ENCODE assay signal across 9 mouse cellular contexts in genomic region chr7:45477003-45477402, GRCm38 (mm10). TPM values are rescaled to one million over a fixed set of nuclear protein-coding genes. Genes with fewer than 3 reads are reported as not detected.
DNase-seq lines count a peak whose midpoint lies in the region; ATAC-seq lines count a peak whose summit lies in the region.
"Had no signal": no experiment of that assay in that cellular context is flagged by ENCODE, and none has a peak within 500 bp of the region (broad histone marks: within the 10 kb centered on the region; RNA-seq: fewer than 3 reads in every experiment).

No protein-coding gene starts in this region.

- DNase-seq in kidney, adult 18-20 months = peak; percentile 63
- no peak for DNase-seq in kidney, adult 11 months
- DNase-seq in CD4-positive helper T cell, adult 2 months (ENCODE audit: low read depth, low spot score) = peak; percentile 68
- peak; percentile 87 for DNase-seq in NIH3T3 (ENCODE audit: low read depth)
- DNase-seq in left cerebral cortex, postnatal 25 days (ENCODE audit: low spot score in 2 of 2) = peak; percentile 64 to 79
- peak; percentile 42 for DNase-seq in neural tube, embryonic 11.5 days (ENCODE audit: low spot score)
- DNase-seq in ovary, postnatal 10 days (ENCODE audit: low spot score) = no peak

- H3K36me3 ChIP-seq in neural tube, embryonic 11.5 days (ENCODE audit: control insufficient read depth, insufficient read depth, low read length) = no peaks in the 10 kb centered on the region

- peak; percentile 84 for ATAC-seq in erythroid progenitor cell, adult 5-6 weeks (replicated peaks; ENCODE audit: low FRiP score, poor library complexity, severe bottlenecking)
- no peak for ATAC-seq in neural tube, embryonic 11.5 days (ENCODE audit: insufficient read depth, low FRiP score, low TSS enrichment)

- no peak overlapping the region for H3K27ac ChIP-seq in neural tube, embryonic 11.5 days (ENCODE audit: low read depth, low read length)

- 15% methylated on average over 3 of the region's 3 CpGs for WGBS in neural tube, embryonic 11.5 days

- no peaks in the 10 kb centered on the region for H3K27me3 ChIP-seq in neural tube, embryonic 11.5 days (ENCODE audit: control insufficient read depth, insufficient read depth, low read length)

- H3K9me3 ChIP-seq in neural tube, embryonic 11.5 days (ENCODE audit: control insufficient read depth, low read length) = no peaks in the 10 kb centered on the region

- no peaks in the 10 kb centered on the region for H3K4me1 ChIP-seq in neural tube, embryonic 11.5 days (ENCODE audit: control insufficient read depth, insufficient read depth, low read length)

- intact Hi-C loops in left cerebral cortex, postnatal 25 days (cut with DNase I) = loop anchor here (2.0 to 5.0 kb wide), 2 partner anchors 45 to 84 kb away; no protein-coding TSS in a partner anchor

- H3K4me2 ChIP-seq in neural tube, embryonic 11.5 days (ENCODE audit: low read depth) = no peak overlapping the region

- no peak overlapping the region for H3K4me3 ChIP-seq in neural tube, embryonic 11.5 days (ENCODE audit: low read depth, low read length)
- H3K4me3 ChIP-seq: erythroblast, embryonic 14.5 days had no signal

- H3K9ac ChIP-seq in neural tube, embryonic 11.5 days (ENCODE audit: low read length) = no peak overlapping the region

RNA-seq across cellular contexts. Expression of gene Tulp2, which starts 4.7 kb away (rescaled TPM):
- total RNA-seq in erythroid progenitor cell, adult 5-6 weeks (2015; ENCODE audit: low replicate concordance) = 0.84 TPM in 1 of 2 replicates, not detected in the other
- total RNA-seq in erythroid progenitor cell, adult 5-6 weeks (2017; ENCODE audit: low replicate concordance) = not detected in 2 replicates
- not detected for total RNA-seq in left cerebral cortex, postnatal 25 days (2021)
- polyA plus RNA-seq in neural tube, embryonic 11.5 days (2014; fragmentation: Nextera tagmentation; extraction: Ambion mirVana) = 0.26 and 0.57 TPM in 2 replicates

RNA-seq across cellular contexts. Expression of gene Gm45808, which starts 9.6 kb away (rescaled TPM):
- not detected in 2 replicates for total RNA-seq in erythroid progenitor cell, adult 5-6 weeks (2015; ENCODE audit: low replicate concordance)
- total RNA-seq in erythroid progenitor cell, adult 5-6 weeks (2017; ENCODE audit: low replicate concordance) = 4.9 TPM in 1 of 2 replicates, not detected in the other
- total RNA-seq in left cerebral cortex, postnatal 25 days (2021) = under 1 TPM in 1 of 2 experiments, not detected in 1; 0.73 TPM
- not detected in 2 replicates for polyA plus RNA-seq in neural tube, embryonic 11.5 days (2014; fragmentation: Nextera tagmentation; extraction: Ambion mirVana)
- polyA plus RNA-seq: erythroblast, embryonic 14.5 days had no signal

RNA-seq across cellular contexts. Expression of gene Bax, which starts 10.3 kb away (rescaled TPM):
- 10.1 and 43.6 TPM in 2 replicates for total RNA-seq in erythroid progenitor cell, adult 5-6 weeks (2015; ENCODE audit: low replicate concordance)
- total RNA-seq in erythroid progenitor cell, adult 5-6 weeks (2017; ENCODE audit: low replicate concordance) = 10.3 and 15.9 TPM in 2 replicates
- 10 to 100 TPM; 67.0 to 69.8 TPM for total RNA-seq in left cerebral cortex, postnatal 25 days (2021)
- 193 and 206 TPM in 2 replicates for polyA plus RNA-seq in neural tube, embryonic 11.5 days (2014; fragmentation: Nextera tagmentation; extraction: Ambion mirVana)

RNA-seq across cellular contexts. Expression of gene Dhdh, which starts 11.6 kb away (rescaled TPM):
- total RNA-seq in erythroid progenitor cell, adult 5-6 weeks (2015; ENCODE audit: low replicate concordance) = 0.42 and 3.6 TPM in 2 replicates
- total RNA-seq in erythroid progenitor cell, adult 5-6 weeks (2017; ENCODE audit: low replicate concordance) = 1.0 and 1.6 TPM in 2 replicates
- 1 to 10 TPM; 2.7 to 4.0 TPM for total RNA-seq in left cerebral cortex, postnatal 25 days (2021)
- 2.8 and 2.9 TPM in 2 replicates for polyA plus RNA-seq in neural tube, embryonic 11.5 days (2014; fragmentation: Nextera tagmentation; extraction: Ambion mirVana)

RNA-seq across cellular contexts. Expression of gene Ftl1, which starts 17.3 kb away (rescaled TPM):
- 2,156 and 2,353 TPM in 2 replicates for total RNA-seq in erythroid progenitor cell, adult 5-6 weeks (2015; ENCODE audit: low replicate concordance)
- total RNA-seq in erythroid progenitor cell, adult 5-6 weeks (2017; ENCODE audit: low replicate concordance) = 950 and 960 TPM in 2 replicates
- total RNA-seq in left cerebral cortex, postnatal 25 days (2021) = 100 to 1,000 TPM; 207 to 225 TPM
- polyA plus RNA-seq in neural tube, embryonic 11.5 days (2014; fragmentation: Nextera tagmentation; extraction: Ambion mirVana) = 5,316 and 5,449 TPM in 2 replicates

Comparison
In these comparisons a context has a peak if more than half of its experiments do, and no peak if none do; other contexts are left out.
1. DNase-seq: peak in kidney, adult 18-20 months (single experiment), CD4-positive helper T cell, adult 2 months (single experiment), NIH3T3 (single experiment), left cerebral cortex, postnatal 25 days (2 of 2) and neural tube, embryonic 11.5 days (single experiment); none in kidney, adult 11 months (single experiment) and ovary, postnatal 10 days (single experiment).